ENCODE assay signal across 9 mouse cellular contexts in the genomic region with DNA sequence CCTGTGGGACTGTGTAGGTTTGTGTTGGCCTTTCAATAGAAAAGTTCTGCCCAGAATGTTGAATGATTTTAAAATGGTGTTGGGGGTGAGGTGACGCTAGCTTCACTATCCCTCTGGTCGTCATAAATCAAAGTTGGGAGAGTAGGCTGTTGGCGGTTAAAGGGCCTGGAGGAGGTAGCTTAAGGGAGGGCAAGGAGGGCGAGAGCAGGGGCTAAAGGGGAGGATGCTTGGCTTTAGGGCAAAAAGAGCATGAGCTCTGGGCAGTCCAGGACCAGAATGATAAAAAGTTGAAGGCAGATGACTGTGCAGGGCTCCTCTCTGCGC. TPM values are rescaled to one million over a fixed set of nuclear protein-coding genes. Genes with fewer than 3 reads are reported as not detected.
DNase-seq lines count a peak whose midpoint lies in the region; ATAC-seq and TF ChIP-seq lines count a peak whose summit lies in the region.
"Had no signal": no experiment of that assay in that cellular context is flagged by ENCODE, and none has a peak within 500 bp of the region (broad histone marks: within the 10 kb centered on the region; RNA-seq: fewer than 3 reads in every experiment).

No protein-coding gene starts in this region.

- no peak overlapping the region for H3K4me3 ChIP-seq in heart, postnatal 0 days (ENCODE audit: low read depth, low read length)
- H3K4me3 ChIP-seq in midbrain, embryonic 16.5 days (ENCODE audit: low read depth, low read length) = no peak overlapping the region
- no peak overlapping the region for H3K4me3 ChIP-seq in midbrain, embryonic 10.5 days
- H3K4me3 ChIP-seq in limb, embryonic 10.5 days = no peak overlapping the region
- no peak overlapping the region for H3K4me3 ChIP-seq in stomach, embryonic 16.5 days (replicated peaks; ENCODE audit: low read length)
- H3K4me3 ChIP-seq: megakaryocyte, embryonic 14.5 days had no signal

- no peaks in the 10 kb centered on the region for H3K36me3 ChIP-seq in heart, postnatal 0 days (replicated peaks; ENCODE audit: control insufficient read depth, insufficient read depth, low read length)
- no peaks in the 10 kb centered on the region for H3K36me3 ChIP-seq in midbrain, embryonic 16.5 days (ENCODE audit: control insufficient read depth, insufficient read depth, low read length)
- H3K36me3 ChIP-seq in midbrain, embryonic 10.5 days = no peaks in the 10 kb centered on the region
- H3K36me3 ChIP-seq in limb, embryonic 10.5 days = no peaks in the 10 kb centered on the region
- H3K36me3 ChIP-seq in stomach, embryonic 16.5 days (ENCODE audit: control insufficient read depth, insufficient read depth, low read length) = no peaks in the 10 kb centered on the region

- no peaks in the 10 kb centered on the region; the same call in 1 of the 2 replicates for H3K4me1 ChIP-seq in heart, postnatal 0 days (ENCODE audit: control insufficient read depth, insufficient read depth)
- H3K4me1 ChIP-seq in midbrain, embryonic 16.5 days (ENCODE audit: control insufficient read depth, insufficient read depth, low read length) = no peaks in the 10 kb centered on the region
- H3K4me1 ChIP-seq in midbrain, embryonic 10.5 days = 0 out of 2 replicates have a peak, but pooled peaks cover 2% of the 10 kb centered on the region
- peaks cover 47% of the 10 kb centered on the region for H3K4me1 ChIP-seq in limb, embryonic 10.5 days
- peaks cover 28% of the 10 kb centered on the region for H3K4me1 ChIP-seq in stomach, embryonic 16.5 days (ENCODE audit: control insufficient read depth, insufficient read depth, low read length)

- no peak overlapping the region for H3K4me2 ChIP-seq in heart, postnatal 0 days (ENCODE audit: low read depth, low read length)
- H3K4me2 ChIP-seq in midbrain, embryonic 16.5 days (ENCODE audit: low read length) = no peak overlapping the region
- H3K4me2 ChIP-seq in stomach, embryonic 16.5 days (ENCODE audit: low read depth, low read length) = 0 out of 2 replicates have a peak overlapping the region, but pooled peaks have one; percentile 20

- intact Hi-C loops in heart, postnatal 36 days (cut with DNase I) = no loop called here

- H3K27me3 ChIP-seq in heart, postnatal 0 days (ENCODE audit: control insufficient read depth, insufficient read depth, low read length) = no peaks in the 10 kb centered on the region
- H3K27me3 ChIP-seq in midbrain, embryonic 16.5 days (ENCODE audit: control insufficient read depth, insufficient read depth, low read depth, low read length) = no peaks in the 10 kb centered on the region
- no peaks in the 10 kb centered on the region for H3K27me3 ChIP-seq in midbrain, embryonic 10.5 days (ENCODE audit: low read depth, poor library complexity, severe bottlenecking)
- peaks cover 5% of the 10 kb centered on the region; the same call in 1 of the 2 replicates for H3K27me3 ChIP-seq in limb, embryonic 10.5 days (ENCODE audit: low read depth, poor library complexity, severe bottlenecking)
- H3K27me3 ChIP-seq in stomach, embryonic 16.5 days (ENCODE audit: control insufficient read depth, insufficient read depth, low read length) = no peaks in the 10 kb centered on the region

- ATAC-seq in heart, postnatal 0 days (ENCODE audit: insufficient read depth, low read depth) = no peak
- no peak for ATAC-seq in midbrain, embryonic 16.5 days
- ATAC-seq in stomach, embryonic 16.5 days (ENCODE audit: insufficient read depth, low FRiP score) = peak; percentile 27
- ATAC-seq in cerebellum, adult (ENCODE audit: insufficient number of reproducible peaks, low FRiP score, low TSS enrichment) = no peak

- no peak for TF ChIP-seq EP300 in heart, postnatal 0 days (IDR thresholded peaks at IDR 0.05; ENCODE audit: low read depth)

- TF ChIP-seq CTCF in heart, postnatal 0 days (IDR thresholded peaks at IDR 0.05; ENCODE audit: low read depth) = no peak

- H3K9ac ChIP-seq in heart, postnatal 0 days (replicated peaks; ENCODE audit: low read depth, low read length) = no peak overlapping the region
- H3K9ac ChIP-seq in midbrain, embryonic 16.5 days (ENCODE audit: low read depth, low read length) = no peak overlapping the region
- H3K9ac ChIP-seq in stomach, embryonic 16.5 days (ENCODE audit: low read length) = peak overlapping the region; percentile 44

- 71% methylated on average over 5 of the region's 5 CpGs for WGBS in heart, postnatal 0 days
- 80% methylated on average over 5 of the region's 5 CpGs for WGBS in midbrain, embryonic 16.5 days
- 85% methylated on average over 5 of the region's 5 CpGs for WGBS in midbrain, embryonic 10.5 days
- WGBS in limb, embryonic 10.5 days = 26% methylated on average over 5 of the region's 5 CpGs
- WGBS in stomach, embryonic 16.5 days = 29% methylated on average over 5 of the region's 5 CpGs

- no peak for DNase-seq in heart, postnatal 0 days (ENCODE audit: low spot score)
- DNase-seq in heart, postnatal 36 days = no peak
- DNase-seq in midbrain, embryonic 10.5 days (ENCODE audit: low spot score) = no peak
- no peak for DNase-seq in limb, embryonic 10.5 days (ENCODE audit: low spot score)
- no peak for DNase-seq in frontal cortex, postnatal 14 days (ENCODE audit: low spot score in 2 of 2)

- H3K9me3 ChIP-seq in heart, postnatal 0 days (replicated peaks; ENCODE audit: control insufficient read depth, low read length) = no peaks in the 10 kb centered on the region
- H3K9me3 ChIP-seq in midbrain, embryonic 16.5 days (replicated peaks; ENCODE audit: control insufficient read depth, low read length, poor library complexity, severe bottlenecking) = no peaks in the 10 kb centered on the region
- H3K9me3 ChIP-seq in midbrain, embryonic 10.5 days (replicated peaks) = no peaks in the 10 kb centered on the region
- no peaks in the 10 kb centered on the region for H3K9me3 ChIP-seq in limb, embryonic 10.5 days (replicated peaks)
- no peaks in the 10 kb centered on the region for H3K9me3 ChIP-seq in stomach, embryonic 16.5 days (replicated peaks; ENCODE audit: control insufficient read depth, low read length)
- H3K9me3 ChIP-seq: megakaryocyte, embryonic 14.5 days had no signal

- H3K27ac ChIP-seq in heart, postnatal 0 days (ENCODE audit: low read depth) = peak overlapping the region; percentile 32; the same call in 1 of the 2 replicates
- 0 out of 2 replicates have a peak overlapping the region, but pooled peaks have one; percentile 30 for H3K27ac ChIP-seq in midbrain, embryonic 16.5 days (ENCODE audit: low read length)
- no peak overlapping the region for H3K27ac ChIP-seq in midbrain, embryonic 10.5 days (replicated peaks)
- H3K27ac ChIP-seq in limb, embryonic 10.5 days = peak overlapping the region; percentile 78
- peak overlapping the region; percentile 96 for H3K27ac ChIP-seq in stomach, embryonic 16.5 days (ENCODE audit: low read length)

RNA-seq across cellular contexts. Expression of gene Haao, which starts 42.6 kb away (rescaled TPM):
- total RNA-seq in heart, postnatal 0 days (2014; rRNA removed; ENCODE audit: low replicate concordance) = not detected in 2 replicates
- 0.08 and 0.26 TPM in 2 replicates for polyA plus RNA-seq in heart, postnatal 0 days (2015; fragmentation: Nextera tagmentation; extraction: Ambion mirVana)
- total RNA-seq in heart, postnatal 36 days (2021) = under 1 TPM; 0.27 to 0.53 TPM
- 0.23 TPM in 1 of 2 replicates, not detected in the other for polyA plus RNA-seq in midbrain, embryonic 16.5 days (2015; fragmentation: Nextera tagmentation; extraction: Ambion mirVana)
- polyA plus RNA-seq in midbrain, embryonic 10.5 days (2016; fragmentation: Nextera tagmentation; extraction: Ambion mirVana) = 0.11 and 0.27 TPM in 2 replicates
- polyA plus RNA-seq in limb, embryonic 10.5 days (2016; fragmentation: Nextera tagmentation; extraction: Ambion mirVana) = 0.70 and 0.99 TPM in 2 replicates
- polyA plus RNA-seq in stomach, embryonic 16.5 days (2015; fragmentation: Nextera tagmentation; extraction: Ambion mirVana) = 4.0 and 4.1 TPM in 2 replicates
